Mouse (Mus musculus) C2C12 (cell line): Measurements from ENCODE around the gene Tpk1. TPM values are rescaled to one million over a fixed set of nuclear protein-coding genes. Genes with fewer than 3 reads are reported as not detected.
A peak's percentile ranks its signal among the peaks of the same experiment; 100 is the strongest.

Source experiments
- H3K27me3 ChIP-seq: one replicate; pipeline ENCODE4 v1.6.1; 2011; ENCODE audit not compliant: control insufficient read depth, insufficient read depth, insufficient read length
- H3K36me3 ChIP-seq: one replicate; pipeline ENCODE4 v1.6.1; 2011; ENCODE audit not compliant: control insufficient read depth, insufficient read depth
- H3K4me3 ChIP-seq: one replicate; pipeline ENCODE4 v1.5.1; 2011; ENCODE audit warnings: mild to moderate bottlenecking, control low read depth; ENCODE audit not compliant: poor library complexity, insufficient read depth, severe bottlenecking
- H3K79me2 ChIP-seq: one replicate; pipeline ENCODE4 v1.6.1; 2011; ENCODE audit not compliant: control insufficient read depth, insufficient read depth
- H3K79me3 ChIP-seq: one replicate; pipeline ENCODE4 v1.6.1; 2011; ENCODE audit warnings: low read depth, control low read depth
- H3ac ChIP-seq: one replicate; pipeline ENCODE3; 2011; ENCODE audit warnings: low read depth; ENCODE audit not compliant: control insufficient read depth, insufficient read length
- CEBPB ChIP-seq: IDR thresholded peaks from one replicate; pipeline ENCODE4 v1.6.1; 2011; ENCODE audit warnings: low read depth, mild to moderate bottlenecking, control low read depth, moderate library complexity
- CTCF ChIP-seq: IDR thresholded peaks from one replicate; pipeline ENCODE4 v1.5.1; 2011; ENCODE audit not compliant: control insufficient read depth, insufficient read depth, insufficient read length
- FOSL1 ChIP-seq: IDR thresholded peaks from one replicate; pipeline ENCODE4 v1.8.0; 2011; ENCODE audit warnings: mild to moderate bottlenecking, low read length; ENCODE audit not compliant: poor library complexity, insufficient read depth, severe bottlenecking
- MAX ChIP-seq: IDR thresholded peaks from one replicate; pipeline ENCODE4 v1.6.1; 2011; ENCODE audit warnings: mild to moderate bottlenecking, control low read depth
- MYOD1 ChIP-seq: IDR thresholded peaks from one replicate; pipeline ENCODE4 v1.6.1; 2011; ENCODE audit warnings: low read depth; ENCODE audit not compliant: control insufficient read depth, insufficient read length
- MYOG ChIP-seq: IDR thresholded peaks from one replicate; pipeline ENCODE4 v1.6.1; 2011; ENCODE audit not compliant: control insufficient read depth, insufficient read length; ENCODE audit errors: extremely low read depth
- USF1 ChIP-seq: IDR thresholded peaks from one replicate; pipeline ENCODE4 v1.6.1; 2011; ENCODE audit warnings: low read depth, mild to moderate bottlenecking, control low read depth, moderate library complexity
- polyA plus RNA-seq: library from polyadenylated mRNA; unstranded; fragments of >200 nt; fragmentation: generic; extraction: Trizol; gene quantifications from one replicate; pipeline ENCODE4 v1.2.1, GENCODE M21; 2012; ENCODE audit warnings: missing spikeins

Gene Tpk1
- polyA plus RNA-seq, 1 experiment, result 0.82 TPM

GRCm38 (mm10) chr6:43666611-43667400 is 728 bp upstream of the Tpk1 start:
- Histone ChIP-seq H3K36me3 (no peaks in the 10 kb centered on the region), H3K4me3 (peak overlapping the region; percentile 63), H3K79me2 (no peaks in the 10 kb centered on the region), H3K27me3 (no peaks in the 10 kb centered on the region), H3K79me3 (no peaks in the 10 kb centered on the region), H3ac (no peak overlapping the region)
- no peak for TF ChIP-seq MYOG
- TF ChIP-seq FOSL1, result no peak
- TF ChIP-seq MAX, result no peak
- no peak for TF ChIP-seq CEBPB
- TF ChIP-seq CTCF, result no peak
- TF ChIP-seq USF1, result no peak
- TF ChIP-seq MYOD1, result no peak

- Histone ChIP-seq H3K36me3 (no peaks in the 10 kb centered on the region), H3K4me3 (no peak overlapping the region), H3ac (no peak overlapping the region), H3K79me3 (no peaks in the 10 kb centered on the region), H3K79me2 (no peaks in the 10 kb centered on the region), H3K27me3 (no peaks in the 10 kb centered on the region)
- TF ChIP-seq MYOD1 (no peak), FOSL1 (no peak), CEBPB (no peak), MAX (no peak), CTCF (no peak), MYOG (no peak), USF1 (no peak)
Observed at GRCm38 (mm10) chr6:43661822-43662221, 4.3 kb downstream of the Tpk1 start.

- TF ChIP-seq MYOG, result no peak
- TF ChIP-seq MYOD1, result no peak
- TF ChIP-seq CEBPB, result no peak
- no peak for TF ChIP-seq MAX
- TF ChIP-seq USF1, result no peak
- TF ChIP-seq CTCF, result no peak
- TF ChIP-seq FOSL1, result no peak
- Histone ChIP-seq H3K79me2 (no peaks in the 10 kb centered on the region), H3K4me3 (no peak overlapping the region), H3ac (no peak overlapping the region), H3K79me3 (no peaks in the 10 kb centered on the region), H3K36me3 (no peaks in the 10 kb centered on the region), H3K27me3 (no peaks in the 10 kb centered on the region)
Observed at GRCm38 (mm10) chr6:43658290-43658689, 7.8 kb downstream of the Tpk1 start.

GRCm38 (mm10) chr6:43657845-43658244 is 8.2 kb downstream of the Tpk1 start:
- Histone ChIP-seq H3ac (no peak overlapping the region), H3K27me3 (no peaks in the 10 kb centered on the region), H3K79me3 (no peaks in the 10 kb centered on the region), H3K79me2 (no peaks in the 10 kb centered on the region), H3K4me3 (no peak overlapping the region), H3K36me3 (no peaks in the 10 kb centered on the region)
- TF ChIP-seq MAX (no peak), USF1 (no peak), MYOD1 (no peak), CTCF (no peak), MYOG (no peak), CEBPB (no peak), FOSL1 (no peak)

GRCm38 (mm10) chr6:43654876-43655456 is 11.1 kb downstream of the Tpk1 start:
- Histone ChIP-seq H3K79me2 (no peaks in the 10 kb centered on the region), H3K4me3 (no peak overlapping the region), H3K79me3 (no peaks in the 10 kb centered on the region), H3K27me3 (no peaks in the 10 kb centered on the region), H3ac (no peak overlapping the region), H3K36me3 (no peaks in the 10 kb centered on the region)
- TF ChIP-seq MAX (no peak), CTCF (no peak), CEBPB (no peak), FOSL1 (no peak), MYOD1 (no peak), USF1 (no peak), MYOG (no peak)
